In the genomic region with DNA sequence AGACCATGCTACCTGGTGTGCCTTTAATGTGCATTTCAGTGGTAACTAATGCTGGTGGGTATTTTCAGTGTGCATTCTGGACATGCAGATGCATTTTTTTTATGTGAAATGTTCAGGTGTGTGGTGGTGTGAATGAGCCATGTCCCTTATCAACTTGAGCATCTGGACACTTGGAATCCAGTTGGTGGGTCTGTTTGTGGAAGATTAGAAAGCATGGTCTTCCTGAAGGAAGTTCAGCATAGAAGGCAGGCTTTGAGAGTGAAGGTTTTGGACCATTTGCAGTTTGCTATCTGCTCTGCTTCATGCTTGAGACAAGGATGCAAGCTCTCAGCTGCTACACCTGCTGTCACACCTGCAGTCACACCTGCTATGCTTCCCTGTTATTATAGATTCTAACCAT, we compare ENCODE assay signal across 28 mouse cellular contexts.
A peak's percentile ranks its signal among the peaks of the same experiment; 100 is the strongest.
DNase-seq lines count a peak whose midpoint lies in the region; ATAC-seq and TF ChIP-seq lines count a peak whose summit lies in the region.
"Had no signal": no experiment of that assay in that cellular context is flagged by ENCODE, and none has a peak within 500 bp of the region (broad histone marks: within the 10 kb centered on the region; RNA-seq: fewer than 3 reads in every experiment).

No protein-coding gene starts in this region.

- peaks cover 24% of the 10 kb centered on the region for H3K27me3 ChIP-seq in G1E (ENCODE audit: insufficient read depth, low read length)
- no peaks in the 10 kb centered on the region; the same call in 1 of the 2 replicates for H3K27me3 ChIP-seq in liver, embryonic 12.5 days (replicated peaks)
- no peaks in the 10 kb centered on the region for H3K27me3 ChIP-seq in kidney, embryonic 15.5 days
- H3K27me3 ChIP-seq: CH12.LX; heart, embryonic 15.5 days; hindbrain, embryonic 13.5 days; limb, embryonic 13.5 days; megakaryocyte, embryonic 14.5 days; midbrain, embryonic 15.5 days; neural tube, embryonic 12.5 days had no signal

- DNase-seq in G1E (ENCODE audit: low spot score): no peak
- peak; percentile 68 for DNase-seq in c-Kit-positive CD71-positive TER-119-positive erythroid progenitor cells, embryonic 14.5 days (ENCODE audit: low spot score)
- no peak for DNase-seq in ovary, adult 18-20 months (ENCODE audit: low spot score)
- no peak for DNase-seq in embryo, embryonic 10.5 days (ENCODE audit: low spot score)
- DNase-seq: adrenal gland, adult 8-10 months; B cell, adult 2 months; cerebellum, adult 9-10 months; forebrain, postnatal 0 days; heart, postnatal 36 days; kidney, adult 18-20 months; lung, embryonic 14.5 days; retina, postnatal 1 day; right cerebral cortex, postnatal 25 days; thymus, adult 2 months had no signal

- peak overlapping the region; percentile 40 for H3K4me2 ChIP-seq in liver, embryonic 12.5 days
- no peak overlapping the region for H3K4me2 ChIP-seq in kidney, embryonic 15.5 days
- H3K4me2 ChIP-seq: heart, embryonic 15.5 days; hindbrain, embryonic 13.5 days; limb, embryonic 13.5 days; lung, embryonic 14.5 days; midbrain, embryonic 15.5 days; neural tube, embryonic 12.5 days had no signal

- no peak for TF ChIP-seq CTCF in G1E (IDR thresholded peaks at IDR 0.05; ENCODE audit: low read depth, low read length)

- H3K4me1 ChIP-seq in G1E (ENCODE audit: insufficient read depth, low read depth, low read length): peaks cover 5% of the 10 kb centered on the region; the same call in 1 of the 2 replicates
- H3K4me1 ChIP-seq in liver, embryonic 12.5 days: peaks cover 50% of the 10 kb centered on the region
- H3K4me1 ChIP-seq in kidney, embryonic 15.5 days: peaks cover 1% of the 10 kb centered on the region; the same call in 1 of the 2 replicates
- H3K4me1 ChIP-seq: heart, embryonic 15.5 days; hindbrain, embryonic 13.5 days; limb, embryonic 13.5 days; megakaryocyte, embryonic 14.5 days; midbrain, embryonic 15.5 days; neural tube, embryonic 12.5 days had no signal

- H3K9me3 ChIP-seq in G1E (replicated peaks): no peaks in the 10 kb centered on the region
- H3K9me3 ChIP-seq in liver, embryonic 12.5 days (replicated peaks): no peaks in the 10 kb centered on the region
- H3K9me3 ChIP-seq in kidney, embryonic 15.5 days (replicated peaks): no peaks in the 10 kb centered on the region; the same call in 1 of the 2 replicates
- H3K9me3 ChIP-seq: heart, embryonic 15.5 days; hindbrain, embryonic 13.5 days; limb, embryonic 13.5 days; midbrain, embryonic 15.5 days; neural tube, embryonic 12.5 days had no signal

- H3K27ac ChIP-seq in liver, embryonic 12.5 days: peak overlapping the region; percentile 79
- H3K27ac ChIP-seq in kidney, embryonic 15.5 days: no peak overlapping the region
- H3K27ac ChIP-seq: embryonic facial prominence, embryonic 10.5 days; heart, embryonic 15.5 days; hindbrain, embryonic 13.5 days; kidney, postnatal 0 days; layer of hippocampus, adult 2 months; limb, embryonic 13.5 days; midbrain, embryonic 15.5 days; neural tube, embryonic 12.5 days had no signal

- no peak overlapping the region for H3K4me3 ChIP-seq in G1E (ENCODE audit: low read depth, low read length)
- H3K4me3 ChIP-seq in liver, embryonic 12.5 days: no peak overlapping the region
- no peak overlapping the region for H3K4me3 ChIP-seq in kidney, embryonic 15.5 days (replicated peaks)
- H3K4me3 ChIP-seq: embryonic facial prominence, embryonic 10.5 days; heart, embryonic 15.5 days; hindbrain, embryonic 13.5 days; layer of hippocampus, adult 2 months; limb, embryonic 13.5 days; megakaryocyte, embryonic 14.5 days; midbrain, embryonic 15.5 days; neural tube, embryonic 12.5 days had no signal

- no peaks in the 10 kb centered on the region for H3K36me3 ChIP-seq in G1E (replicated peaks)
- H3K36me3 ChIP-seq in liver, embryonic 12.5 days: no peaks in the 10 kb centered on the region
- H3K36me3 ChIP-seq in kidney, embryonic 15.5 days: no peaks in the 10 kb centered on the region
- H3K36me3 ChIP-seq: embryonic facial prominence, embryonic 10.5 days; heart, embryonic 15.5 days; hindbrain, embryonic 13.5 days; limb, embryonic 13.5 days; midbrain, embryonic 15.5 days; neural tube, embryonic 12.5 days had no signal

- peak; percentile 15; the same call in 1 of the 2 replicates for ATAC-seq in G1E (ENCODE audit: extremely low read depth, insufficient number of reproducible peaks, low FRiP score, poor library complexity, severe bottlenecking)
- peak; percentile 83 for ATAC-seq in liver, embryonic 12.5 days
- ATAC-seq in megakaryocyte progenitor cell, adult 5-6 weeks (replicated peaks; ENCODE audit: poor library complexity): peak; percentile 44; the same call in 1 of the 2 replicates
- ATAC-seq in kidney, embryonic 15.5 days (replicated peaks; ENCODE audit: low FRiP score): no peak
- ATAC-seq: activated CD4-positive, CD25-positive, alpha-beta regulatory T cell, adult 4 months; forebrain, postnatal 0 days; midbrain, embryonic 15.5 days had no signal

- peak overlapping the region; percentile 45; the same call in 1 of the 2 replicates for H3K9ac ChIP-seq in liver, embryonic 12.5 days
- no peak overlapping the region for H3K9ac ChIP-seq in kidney, embryonic 15.5 days
- H3K9ac ChIP-seq: forebrain, postnatal 0 days; heart, embryonic 15.5 days; hindbrain, embryonic 13.5 days; limb, embryonic 13.5 days; lung, embryonic 14.5 days; midbrain, embryonic 15.5 days; neural tube, embryonic 12.5 days had no signal
